Comparison of ENCODE assay signal across 17 mouse cellular contexts in genomic region chr1:13437747-13438394, GRCm38 (mm10).
"Had no signal": no experiment of that assay in that cellular context is flagged by ENCODE, and none has a peak within 500 bp of the region (broad histone marks: within the 10 kb centered on the region; RNA-seq: fewer than 3 reads in every experiment).

No protein-coding gene starts in this region.

- ATAC-seq: intestine, postnatal 0 days; midbrain, embryonic 16.5 days had no signal

- H3K27ac ChIP-seq: kidney, postnatal 0 days; layer of hippocampus, adult 2 months; liver, embryonic 13.5 days; midbrain, embryonic 12.5 days; neural tube, embryonic 13.5 days; stomach, embryonic 15.5 days had no signal

- H3K36me3 ChIP-seq: liver, embryonic 13.5 days; midbrain, embryonic 12.5 days; neural tube, embryonic 13.5 days; stomach, embryonic 15.5 days had no signal

- H3K4me2 ChIP-seq: liver, embryonic 13.5 days; midbrain, embryonic 12.5 days; neural tube, embryonic 13.5 days; stomach, embryonic 15.5 days had no signal

- DNase-seq: kidney, adult 2 months; kidney, postnatal 25 days; layer of hippocampus, adult 9-11 months; liver, embryonic 13.5 days; lung, postnatal 4 days; retina, postnatal 1 day; right cerebral cortex, postnatal 25 days; spleen, adult 18-20 months; thymus, postnatal 25 days had no signal

- H3K9ac ChIP-seq: liver, embryonic 13.5 days; midbrain, embryonic 12.5 days; neural tube, embryonic 13.5 days; stomach, embryonic 15.5 days had no signal

- H3K9me3 ChIP-seq: liver, embryonic 13.5 days; midbrain, embryonic 12.5 days; neural tube, embryonic 13.5 days; stomach, embryonic 15.5 days had no signal

- H3K4me1 ChIP-seq: liver, embryonic 13.5 days; midbrain, embryonic 12.5 days; neural tube, embryonic 13.5 days; stomach, embryonic 15.5 days had no signal

- H3K4me3 ChIP-seq: layer of hippocampus, adult 2 months; liver, embryonic 13.5 days; midbrain, embryonic 12.5 days; myocyte; neural tube, embryonic 13.5 days; stomach, embryonic 15.5 days had no signal

- H3K27me3 ChIP-seq: liver, embryonic 13.5 days; midbrain, embryonic 12.5 days; neural tube, embryonic 13.5 days; stomach, embryonic 15.5 days had no signal
